Mouse (Mus musculus) frontal cortex, adult (tissue): ENCODE measurements around the gene Scimp.

Experiments used
- ATAC-seq: cut with Nextera tagmentation; 2 replicates; pipeline ENCODE4 v1.9.2; 2017; ENCODE audit warnings: mild to moderate bottlenecking, moderate library complexity, mixed read lengths; ENCODE audit not compliant: low TSS enrichment

Scimp gene

GRCm38 (mm10) chr11:70812365-70812764, at the start of gene Scimp:
Scimp (minus strand) TSS chr11:70812586.
- no peak for ATAC-seq

GRCm38 (mm10) chr11:70860371-70860770, 48.0 kb upstream of the Scimp start:
- no peak for ATAC-seq

- no peak for ATAC-seq
These were observed 33.6 kb upstream of the Scimp start for GRCm38 (mm10) chr11:70846029-70846428.

GRCm38 (mm10) chr11:70845457-70845978, 33.1 kb upstream of the Scimp start:
- ATAC-seq, result no peak

GRCm38 (mm10) chr11:70844559-70845456, 32.4 kb upstream of the Scimp start, which contains the start of gene Rabep1:
Rabep1 (plus strand) TSS chr11:70844778.
- ATAC-seq, result peak; percentile 81

GRCm38 (mm10) chr11:70843701-70844551, 31.5 kb upstream of the Scimp start:
- ATAC-seq, result peak; percentile 42; the same call in 1 of the 2 replicates

GRCm38 (mm10) chr11:70842983-70843382, 30.6 kb upstream of the Scimp start:
- ATAC-seq, result no peak

- ATAC-seq, result no peak
These were observed 26.2 kb upstream of the Scimp start for GRCm38 (mm10) chr11:70838610-70839009.

GRCm38 (mm10) chr11:70837031-70837430, 24.6 kb upstream of the Scimp start:
- no peak for ATAC-seq

- ATAC-seq, result peak; percentile 81; the same call in 1 of the 2 replicates
These were observed 23.0 kb upstream of the Scimp start for GRCm38 (mm10) chr11:70835381-70835831.

GRCm38 (mm10) chr11:70833831-70834230, 21.4 kb upstream of the Scimp start:
- no peak for ATAC-seq

GRCm38 (mm10) chr11:70833408-70833807, 21.0 kb upstream of the Scimp start:
- no peak for ATAC-seq

- ATAC-seq, result no peak
These were observed 18.8 kb upstream of the Scimp start for GRCm38 (mm10) chr11:70831201-70831600.

- ATAC-seq, result no peak
These were observed 16.7 kb upstream of the Scimp start for GRCm38 (mm10) chr11:70828975-70829615.

- ATAC-seq, result no peak
These were observed 13.8 kb upstream of the Scimp start for GRCm38 (mm10) chr11:70826207-70826606.

GRCm38 (mm10) chr11:70821728-70822591, 9.6 kb upstream of the Scimp start:
- ATAC-seq, result no peak

- ATAC-seq, result no peak
These were observed 7.7 kb upstream of the Scimp start for GRCm38 (mm10) chr11:70820120-70820519.

- no peak for ATAC-seq
These were observed 4.4 kb upstream of the Scimp start for GRCm38 (mm10) chr11:70816770-70817169.

- ATAC-seq, result peak; percentile 57; the same call in 1 of the 2 replicates
These were observed 3.2 kb upstream of the Scimp start for GRCm38 (mm10) chr11:70815498-70816078.

- no peak for ATAC-seq
These were observed 2.7 kb upstream of the Scimp start for GRCm38 (mm10) chr11:70815071-70815470.
